Mouse (Mus musculus) liver, embryonic 15.5 days (tissue): Measurements from ENCODE around the gene Prdm12. TPM values are rescaled to one million over a fixed set of nuclear protein-coding genes. Genes with fewer than 3 reads are reported as not detected.

Source experiments
- ATAC-seq: fragments of 200-750 bp; cut with Nextera tagmentation; 2 replicates; pipeline ENCODE4 v1.8.0; 2017; ENCODE audit warnings: moderate number of reproducible peaks, mild to moderate bottlenecking, moderate library complexity; ENCODE audit not compliant: insufficient read depth
- H3K27ac ChIP-seq: fragments of 300-500 bp; sonication (generic); replicated peaks from 2 replicates; pipeline ENCODE4 v1.5.1; 2015; ENCODE audit warnings: mild to moderate bottlenecking, inconsistent platforms
- H3K27me3 ChIP-seq: fragments of 300-500 bp; sonication (generic); 2 replicates; pipeline ENCODE4 v1.6.1; 2015; ENCODE audit warnings: mild to moderate bottlenecking, inconsistent platforms
- H3K36me3 ChIP-seq: fragments of 300-500 bp; sonication (generic); replicated peaks from 2 replicates; pipeline ENCODE4 v1.6.1; 2015; ENCODE audit warnings: moderate library complexity, mild to moderate bottlenecking, inconsistent platforms
- H3K4me1 ChIP-seq: fragments of 300-500 bp; sonication (generic); replicated peaks from 2 replicates; pipeline ENCODE4 v1.6.1; 2015; ENCODE audit warnings: inconsistent platforms
- H3K4me2 ChIP-seq: fragments of 300-500 bp; sonication (generic); 2 replicates; pipeline ENCODE4 v1.6.1; 2015; ENCODE audit warnings: moderate library complexity, mild to moderate bottlenecking, inconsistent platforms
- H3K4me3 ChIP-seq: fragments of 300-500 bp; sonication (generic); replicated peaks from 2 replicates; pipeline ENCODE4 v1.5.1; 2015; ENCODE audit warnings: mild to moderate bottlenecking, inconsistent platforms
- H3K9ac ChIP-seq: fragments of 300-500 bp; sonication (generic); 2 replicates; pipeline ENCODE4 v1.6.1; 2015; ENCODE audit warnings: moderate library complexity, mild to moderate bottlenecking, inconsistent platforms
- H3K9me3 ChIP-seq: fragments of 300-500 bp; sonication (generic); replicated peaks from 2 replicates; pipeline ENCODE4 v1.6.1; 2016; ENCODE audit warnings: inconsistent platforms
- WGBS: fragments of 180-500 bp; shearing (Covaris S2); methylation state at CpG from one replicate; pipeline ENCODE4 v1.1.7; 2015; ENCODE audit warnings: mixed read lengths; ENCODE audit not compliant: insufficient replicate concordance; 5-methylcytosine and 5-hydroxymethylcytosine counted together
- polyA plus RNA-seq: library from polyadenylated mRNA; unstranded; fragments of >200 nt; fragmentation: Nextera tagmentation; extraction: Ambion mirVana; gene quantifications from 2 replicates; pipeline ENCODE4 v1.2.1, GENCODE M21; 2015

Prdm12 gene
- polyA plus RNA-seq, 1 experiment from 2014 or later, result not detected

DNA sequence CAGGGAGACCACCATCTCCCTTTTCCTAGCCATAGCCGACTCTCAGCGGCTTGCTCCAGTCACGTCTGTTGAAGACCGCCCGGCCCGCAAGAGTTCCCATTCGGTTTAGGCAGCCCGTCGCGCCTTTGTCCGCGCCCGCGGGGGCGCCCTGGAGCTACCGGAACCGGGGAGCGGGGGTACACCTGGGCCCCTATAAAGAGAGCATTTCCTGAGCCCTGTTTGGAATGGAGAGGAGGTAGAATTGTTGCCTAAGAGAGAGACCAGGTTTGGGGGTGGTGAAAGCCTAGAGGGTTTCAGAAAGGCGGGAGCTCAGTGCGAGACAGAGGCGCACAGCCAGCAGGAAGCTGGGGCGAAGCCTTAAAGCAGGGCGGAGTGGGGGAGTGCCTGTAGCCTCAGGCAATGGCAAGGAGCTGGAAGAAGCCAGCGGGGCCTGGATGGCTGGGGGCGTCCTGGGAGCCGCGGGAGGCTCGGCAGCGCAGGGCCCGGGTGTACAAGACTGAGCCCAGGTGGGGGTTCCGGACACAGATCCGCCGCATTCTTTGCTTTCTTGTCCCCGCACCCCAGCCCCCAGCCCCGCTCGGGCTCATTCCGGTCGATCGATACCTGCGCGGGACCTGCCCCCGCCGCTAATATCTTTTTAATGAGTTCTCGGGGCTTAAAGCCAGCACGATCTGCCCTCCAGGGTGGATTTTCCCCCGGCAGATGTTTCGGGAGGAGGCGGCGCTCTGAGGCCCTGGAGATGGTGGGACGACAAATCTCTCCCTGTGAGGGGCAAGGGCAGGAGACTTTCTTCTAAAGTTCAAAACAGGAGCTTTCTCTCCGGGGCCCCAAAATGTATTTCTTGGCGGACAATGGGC, 4.3 kb upstream of the Prdm12 start:
- Histone ChIP-seq H3K9ac (no peak overlapping the region), H3K9me3 (no peaks in the 10 kb centered on the region), H3K36me3 (no peaks in the 10 kb centered on the region), H3K4me2 (0 out of 2 replicates have a peak overlapping the region, but pooled peaks have one; percentile 7), H3K4me3 (no peak overlapping the region; the same call in 1 of the 2 replicates), H3K27me3 (peaks cover 100% of the 10 kb centered on the region), H3K27ac (no peak overlapping the region), H3K4me1 (peaks cover 10% of the 10 kb centered on the region)
- ATAC-seq, result no peak
- WGBS, result 2% methylated on average over 52 of the region's 52 CpGs

DNA sequence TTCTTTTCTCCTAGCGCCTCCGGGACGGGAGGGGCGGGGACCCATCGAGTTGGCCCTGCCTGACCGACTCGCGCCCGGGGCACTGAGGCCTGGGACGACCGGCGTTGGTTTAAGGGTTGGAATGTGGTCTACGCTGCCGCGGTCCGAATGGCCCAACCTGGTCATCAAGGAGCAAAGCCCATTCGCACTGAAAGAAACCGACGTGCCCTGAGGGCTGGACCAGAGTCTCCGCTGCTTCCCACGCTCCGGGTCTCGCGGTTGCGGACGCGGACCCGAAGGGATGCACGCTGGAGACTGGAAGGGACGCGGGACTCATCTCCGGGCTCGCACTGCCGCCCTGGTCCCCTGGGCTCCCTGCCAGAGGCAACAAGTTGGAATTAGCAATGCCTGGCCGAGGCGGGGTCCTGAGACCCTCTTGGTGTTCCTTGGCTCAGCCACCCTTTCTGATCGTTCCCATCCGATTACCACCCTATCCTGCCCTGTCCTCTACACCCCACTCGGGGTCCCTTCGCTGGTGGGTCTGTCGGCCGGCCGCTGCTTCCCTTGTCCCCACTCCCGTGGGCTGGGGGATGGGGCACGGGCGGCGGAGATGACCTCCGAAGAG, 3.6 kb upstream of the Prdm12 start:
- Histone ChIP-seq H3K9ac (no peak overlapping the region), H3K36me3 (no peaks in the 10 kb centered on the region), H3K27me3 (peaks cover 100% of the 10 kb centered on the region), H3K9me3 (no peaks in the 10 kb centered on the region), H3K27ac (no peak overlapping the region), H3K4me2 (0 out of 2 replicates have a peak overlapping the region, but pooled peaks have one; percentile 7), H3K4me1 (peaks cover 10% of the 10 kb centered on the region), H3K4me3 (no peak overlapping the region)
- no peak for ATAC-seq
- 2% methylated on average over 48 of the region's 48 CpGs for WGBS

DNA sequence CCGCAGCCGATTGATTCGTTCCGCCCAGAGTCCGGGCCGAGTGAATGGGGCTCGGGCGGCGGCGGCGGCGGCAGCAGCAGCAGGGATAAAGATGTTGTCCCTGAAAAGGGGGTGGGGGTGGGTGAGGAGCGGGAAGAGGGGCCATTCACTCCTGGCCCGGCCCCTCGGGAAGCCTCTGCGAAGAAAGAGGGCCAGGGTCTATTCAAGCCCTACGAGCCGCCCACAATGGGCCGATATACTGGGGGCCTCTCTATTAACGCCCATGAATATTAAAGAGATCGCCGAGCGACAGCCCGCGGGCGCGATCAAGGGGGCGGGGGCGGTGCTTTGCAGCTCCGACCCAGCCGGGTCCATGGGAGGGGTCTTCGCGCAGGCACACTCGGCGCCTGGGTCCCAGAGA, 3.1 kb upstream of the Prdm12 start:
- H3K9me3 ChIP-seq, result no peaks in the 10 kb centered on the region

DNA sequence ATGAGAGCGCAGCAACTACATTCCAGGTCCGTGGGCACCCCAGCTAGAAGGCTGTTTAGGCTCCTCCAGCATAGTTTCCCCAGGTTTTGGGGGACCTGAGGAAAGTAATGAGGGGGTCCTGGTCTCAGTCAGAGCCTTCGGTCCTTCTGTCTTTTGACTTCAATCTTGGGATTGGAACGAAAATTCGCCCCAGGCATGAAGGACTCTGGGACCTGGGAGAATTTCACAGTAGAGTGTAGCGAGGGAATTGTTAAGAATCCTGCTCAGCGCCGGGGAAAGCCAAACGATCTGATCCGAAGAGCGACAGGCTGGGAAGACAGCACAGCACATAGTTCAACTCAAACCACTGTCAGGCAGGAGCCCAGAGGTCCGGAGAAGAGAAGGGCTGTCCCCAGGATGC, 2.5 kb upstream of the Prdm12 start:
- Histone ChIP-seq H3K4me3 (no peak overlapping the region), H3K27me3 (peaks cover 100% of the 10 kb centered on the region), H3K4me2 (no peak overlapping the region), H3K9me3 (no peaks in the 10 kb centered on the region), H3K9ac (no peak overlapping the region), H3K36me3 (no peaks in the 10 kb centered on the region), H3K4me1 (peaks cover 10% of the 10 kb centered on the region), H3K27ac (no peak overlapping the region)
- ATAC-seq, result no peak
- whole genome bisulfite sequencing, result 4% methylated on average over 12 of the region's 12 CpGs

More for the DNA sequence above, 3.1 kb upstream of the Prdm12 start:
- peaks cover 100% of the 10 kb centered on the region for H3K27me3 ChIP-seq
- WGBS, result 1% methylated on average over 35 of the region's 35 CpGs
- H3K36me3 ChIP-seq, result no peaks in the 10 kb centered on the region
- no peak overlapping the region for H3K4me3 ChIP-seq
- H3K4me1 ChIP-seq, result peaks cover 10% of the 10 kb centered on the region
- no peak overlapping the region for H3K4me2 ChIP-seq
- no peak overlapping the region for H3K27ac ChIP-seq
- no peak overlapping the region for H3K9ac ChIP-seq
- no peak for ATAC-seq

DNA sequence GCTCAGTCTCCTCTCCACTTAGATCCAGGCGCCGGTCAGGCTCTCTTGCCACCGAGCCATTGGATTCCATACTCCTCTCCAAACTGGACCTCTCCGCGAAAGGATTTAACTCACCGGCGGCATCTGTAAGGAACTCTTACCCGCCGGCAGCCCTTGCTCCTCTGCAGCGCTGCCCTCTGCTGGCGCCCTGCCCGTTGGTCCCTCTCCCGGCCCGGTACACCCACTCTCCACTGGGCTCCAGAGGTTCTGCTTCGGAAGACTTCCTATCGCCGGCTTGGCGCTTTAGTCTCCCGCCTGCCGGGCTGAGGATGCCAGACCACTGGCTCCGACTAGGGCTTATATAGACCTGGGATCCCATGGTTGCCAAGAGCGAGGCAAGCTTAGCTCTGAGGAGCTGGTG, 2.0 kb upstream of the Prdm12 start:
- Histone ChIP-seq H3K4me3 (no peak overlapping the region), H3K27ac (no peak overlapping the region), H3K9ac (no peak overlapping the region), H3K36me3 (no peaks in the 10 kb centered on the region), H3K9me3 (no peaks in the 10 kb centered on the region), H3K4me2 (no peak overlapping the region), H3K27me3 (peaks cover 100% of the 10 kb centered on the region), H3K4me1 (peaks cover 10% of the 10 kb centered on the region)
- WGBS, result 2% methylated on average over 22 of the region's 22 CpGs
- ATAC-seq, result no peak

DNA sequence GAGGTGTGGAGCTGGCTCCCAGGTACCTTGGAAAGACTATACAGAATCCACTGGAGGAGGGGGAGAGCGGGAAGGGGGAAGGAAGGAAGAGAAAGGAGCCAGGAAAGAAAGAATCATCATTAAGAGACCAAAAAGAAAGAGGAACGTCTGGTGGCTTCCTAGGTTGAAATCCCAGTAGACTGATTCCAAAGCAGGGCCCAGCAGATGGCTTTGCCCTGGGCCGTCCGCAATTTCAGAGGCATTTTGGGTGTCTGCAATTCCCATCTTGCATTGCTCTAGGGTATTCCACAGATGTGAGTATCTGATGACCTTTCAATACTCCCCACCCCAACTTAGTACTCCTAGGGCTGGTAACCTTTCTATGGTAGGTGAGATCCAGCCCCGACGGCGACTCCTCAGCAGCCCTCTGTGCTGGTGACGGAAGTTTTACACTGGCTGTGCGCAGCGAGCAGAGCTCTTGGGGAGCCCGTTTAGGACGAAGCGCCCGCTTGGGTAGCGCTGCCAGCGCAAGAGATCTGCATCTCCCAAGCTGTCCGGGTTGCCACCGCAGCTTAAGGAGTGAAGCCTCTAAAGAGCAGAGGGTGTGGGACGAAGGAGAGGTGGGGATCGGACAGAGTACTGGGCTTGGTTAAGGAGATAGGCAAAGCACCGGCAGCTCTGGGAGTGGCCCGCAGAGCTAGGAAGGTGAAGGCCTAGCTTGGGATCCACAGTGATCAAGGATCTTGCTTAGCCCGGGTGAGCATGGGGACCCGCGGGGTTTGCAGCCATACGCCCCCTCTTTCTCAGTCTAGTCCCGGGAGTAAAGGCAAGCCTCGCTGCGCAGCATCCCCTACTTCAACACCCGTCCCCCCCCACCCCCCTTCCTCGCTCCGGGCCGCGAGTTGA, 1.0 kb upstream of the Prdm12 start:
- H3K9ac ChIP-seq, result no peak overlapping the region
- no peak overlapping the region for H3K4me2 ChIP-seq
- peaks cover 10% of the 10 kb centered on the region for H3K4me1 ChIP-seq
- H3K27ac ChIP-seq, result no peak overlapping the region
- H3K27me3 ChIP-seq, result peaks cover 100% of the 10 kb centered on the region
- 3% methylated on average over 30 of the region's 34 CpGs for whole genome bisulfite sequencing
- ATAC-seq, result no peak
- H3K9me3 ChIP-seq, result no peaks in the 10 kb centered on the region
- no peaks in the 10 kb centered on the region for H3K36me3 ChIP-seq
- H3K4me3 ChIP-seq, result no peak overlapping the region

DNA sequence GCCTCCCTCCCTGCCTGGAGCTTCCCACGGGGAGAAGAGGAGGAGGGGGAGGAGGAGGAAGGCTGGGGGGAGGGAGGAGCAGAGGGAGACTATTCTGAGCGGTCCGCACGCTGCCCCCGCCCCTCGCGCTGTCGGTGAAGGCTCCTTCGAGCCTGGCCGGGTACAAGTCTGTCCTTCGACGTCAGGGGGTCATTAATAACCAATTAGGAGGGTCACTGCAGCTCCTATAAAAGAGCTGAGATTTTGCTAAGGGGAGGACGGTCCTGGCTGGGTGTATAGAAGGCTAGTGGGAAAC, 424 bp upstream of the Prdm12 start:
- H3K36me3 ChIP-seq, result no peaks in the 10 kb centered on the region
- no peak overlapping the region for H3K9ac ChIP-seq
- no peak overlapping the region for H3K4me3 ChIP-seq
- no peak overlapping the region for H3K4me2 ChIP-seq
- H3K27ac ChIP-seq, result no peak overlapping the region
- peaks cover 10% of the 10 kb centered on the region for H3K4me1 ChIP-seq
- H3K9me3 ChIP-seq, result no peaks in the 10 kb centered on the region
- H3K27me3 ChIP-seq, result peaks cover 100% of the 10 kb centered on the region
- WGBS, result 2% methylated on average over 13 of the region's 13 CpGs
- no peak for ATAC-seq

DNA sequence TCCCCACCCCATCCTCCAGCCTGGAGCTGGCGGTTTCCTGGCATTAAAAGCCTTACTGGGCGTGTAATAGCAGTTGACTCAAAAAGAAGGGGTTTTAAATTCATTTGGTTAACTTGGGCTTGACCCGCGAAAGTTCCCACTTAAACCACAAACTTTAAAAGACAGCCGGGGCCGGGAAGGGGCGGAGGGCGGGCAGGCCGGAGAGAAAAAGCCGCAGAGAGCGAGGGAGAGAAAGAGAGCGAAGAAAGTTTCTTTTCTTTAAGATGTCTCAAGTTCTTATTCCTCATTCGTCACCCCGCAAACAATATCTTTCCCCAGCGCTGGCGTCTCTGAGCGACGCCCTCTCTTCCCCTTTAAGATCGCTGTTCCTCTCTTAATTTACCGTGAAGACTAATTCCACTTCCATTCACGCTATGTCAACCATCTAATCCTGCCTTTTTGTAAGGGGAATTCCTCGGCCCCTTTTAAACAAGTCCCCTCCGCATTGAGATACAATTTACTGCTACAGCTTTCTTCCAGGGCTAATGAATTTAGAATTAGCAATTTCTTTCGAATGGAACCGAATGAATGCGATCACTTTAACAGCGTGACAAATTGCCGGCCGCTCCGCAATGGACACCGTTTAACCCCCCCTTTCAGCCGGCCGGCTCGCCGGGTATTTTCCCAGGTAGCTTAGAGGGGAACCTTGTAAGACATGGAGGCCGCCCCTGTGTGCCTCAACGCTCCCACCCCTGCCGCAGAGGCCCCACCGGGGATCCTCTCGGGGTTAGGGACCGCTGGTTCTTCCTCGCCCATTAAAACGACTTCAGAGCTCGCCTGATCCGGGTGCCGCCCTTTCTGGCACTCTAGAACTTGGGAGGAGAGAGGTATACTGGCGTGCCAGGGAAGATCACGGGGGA, 1.0 kb downstream of the Prdm12 start:
- Histone ChIP-seq H3K27ac (no peak overlapping the region), H3K36me3 (no peaks in the 10 kb centered on the region), H3K4me3 (no peak overlapping the region), H3K4me2 (no peak overlapping the region), H3K9ac (no peak overlapping the region), H3K4me1 (peaks cover 6% of the 10 kb centered on the region), H3K9me3 (no peaks in the 10 kb centered on the region), H3K27me3 (peaks cover 99% of the 10 kb centered on the region)
- no peak for ATAC-seq
- 2% methylated on average over 48 of the region's 48 CpGs for WGBS

DNA sequence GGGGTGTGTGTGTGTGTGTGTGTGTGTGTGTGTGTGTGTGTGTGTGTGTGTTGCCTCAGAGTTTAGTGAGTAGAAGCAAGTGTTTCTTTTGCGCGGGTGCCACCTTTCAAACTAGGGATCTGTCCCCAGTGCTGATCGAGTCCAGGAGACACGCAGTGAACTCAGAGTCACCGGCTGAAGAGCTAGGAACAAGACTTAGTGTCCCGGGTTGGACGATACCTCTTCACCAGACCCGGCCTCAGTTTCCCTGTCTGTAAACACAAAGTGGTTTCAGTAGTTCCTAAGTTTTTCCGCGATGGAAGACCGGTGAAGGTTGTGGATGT, 1.6 kb downstream of the Prdm12 start:
- whole genome bisulfite sequencing, result 2% methylated on average over 11 of the region's 11 CpGs
- Histone ChIP-seq H3K4me2 (no peak overlapping the region), H3K9ac (no peak overlapping the region), H3K36me3 (no peaks in the 10 kb centered on the region), H3K27ac (no peak overlapping the region), H3K4me3 (no peak overlapping the region), H3K27me3 (peaks cover 99% of the 10 kb centered on the region), H3K9me3 (no peaks in the 10 kb centered on the region), H3K4me1 (peaks cover 5% of the 10 kb centered on the region)
- ATAC-seq, result no peak

DNA sequence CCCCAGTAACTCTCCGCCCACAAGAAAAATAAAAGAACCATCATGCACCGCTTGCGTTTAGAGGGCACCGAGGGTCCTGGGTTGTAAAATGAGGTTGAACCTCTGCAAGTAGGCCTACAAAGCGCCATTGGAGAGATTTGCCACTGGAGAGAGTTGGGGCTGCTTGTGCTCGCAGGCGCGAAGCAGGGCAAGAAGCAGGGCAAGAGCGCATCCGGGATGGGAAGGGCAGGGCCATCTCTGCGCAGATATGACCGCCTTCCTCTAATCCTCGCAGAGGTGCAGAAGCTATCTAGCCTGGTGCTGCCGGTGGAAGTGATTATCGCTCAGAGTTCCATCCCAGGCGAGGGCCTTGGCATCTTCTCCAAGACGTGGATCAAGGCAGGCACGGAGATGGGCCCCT, 2.1 kb downstream of the Prdm12 start:
- ATAC-seq, result no peak
- Histone ChIP-seq H3K36me3 (no peaks in the 10 kb centered on the region), H3K4me2 (no peak overlapping the region), H3K27me3 (peaks cover 99% of the 10 kb centered on the region), H3K9ac (no peak overlapping the region), H3K4me3 (no peak overlapping the region), H3K4me1 (peaks cover under 1% of the 10 kb centered on the region; the same call in 1 of the 2 replicates), H3K27ac (no peak overlapping the region), H3K9me3 (no peaks in the 10 kb centered on the region)
- 4% methylated on average over 18 of the region's 18 CpGs for WGBS
